Mouse (Mus musculus): ENCODE data around the gene Rab34. TPM values are rescaled to one million over a fixed set of nuclear protein-coding genes. Genes with fewer than 3 reads are reported as not detected.

Rab34 gene
- total RNA-seq, 2 experiments from 2014 or later: 1.3 to 2.4 TPM

- no peak for ATAC-seq (replicated peaks; ENCODE audit: poor library complexity)
Observed at GRCm38 (mm10) chr11:78164604-78164923, 23.7 kb upstream of the Rab34 start.

GRCm38 (mm10) chr11:78164924-78165760 lies 23.1 kb upstream of the Rab34 start, which contains the start of gene Traf4:
Traf4 (minus strand) TSS chr11:78165589.
- ATAC-seq (replicated peaks; ENCODE audit: poor library complexity): peak; percentile 52

GRCm38 (mm10) chr11:78165761-78166109 lies 22.5 kb upstream of the Rab34 start:
- ATAC-seq (replicated peaks; ENCODE audit: poor library complexity): peak; percentile 15; the same call in 1 of the 2 replicates

GRCm38 (mm10) chr11:78166161-78166560 lies 22.1 kb upstream of the Rab34 start:
- ATAC-seq (replicated peaks; ENCODE audit: poor library complexity): no peak

- ATAC-seq (replicated peaks; ENCODE audit: poor library complexity): no peak
Observed at GRCm38 (mm10) chr11:78166640-78167039, 21.6 kb upstream of the Rab34 start.

- no peak for ATAC-seq (replicated peaks; ENCODE audit: poor library complexity)
Observed at GRCm38 (mm10) chr11:78167257-78167959, 20.8 kb upstream of the Rab34 start.

GRCm38 (mm10) chr11:78168541-78169468 lies 19.4 kb upstream of the Rab34 start:
- peak; percentile 47 for ATAC-seq (replicated peaks; ENCODE audit: poor library complexity)

- ATAC-seq (replicated peaks; ENCODE audit: poor library complexity): no peak
Observed at GRCm38 (mm10) chr11:78170306-78170705, 17.9 kb upstream of the Rab34 start.

- no peak for ATAC-seq (replicated peaks; ENCODE audit: poor library complexity)
Observed at GRCm38 (mm10) chr11:78171328-78171727, 16.9 kb upstream of the Rab34 start.

GRCm38 (mm10) chr11:78172034-78172747 lies 16.0 kb upstream of the Rab34 start:
- no peak for ATAC-seq (replicated peaks; ENCODE audit: poor library complexity)

- no peak for ATAC-seq (replicated peaks; ENCODE audit: poor library complexity)
Observed at GRCm38 (mm10) chr11:78172748-78173383, 15.4 kb upstream of the Rab34 start.

- ATAC-seq (replicated peaks; ENCODE audit: poor library complexity): no peak
Observed at GRCm38 (mm10) chr11:78174506-78174905, 13.7 kb upstream of the Rab34 start.

GRCm38 (mm10) chr11:78175771-78176401 lies 12.3 kb upstream of the Rab34 start:
- ATAC-seq (replicated peaks; ENCODE audit: poor library complexity): peak; percentile 1; the same call in 1 of the 2 replicates

GRCm38 (mm10) chr11:78176402-78176862 lies 11.8 kb upstream of the Rab34 start, which contains the start of the genes Nek8 and Tlcd1:
Nek8 (minus strand) TSS chr11:78176675.
Tlcd1 (plus strand) TSS chr11:78176711.
- ATAC-seq (replicated peaks; ENCODE audit: poor library complexity): peak; percentile 51

GRCm38 (mm10) chr11:78176905-78177331 lies 11.3 kb upstream of the Rab34 start:
- no peak for ATAC-seq (replicated peaks; ENCODE audit: poor library complexity)

- peak; percentile 5; the same call in 1 of the 2 replicates for ATAC-seq (replicated peaks; ENCODE audit: poor library complexity)
Observed at GRCm38 (mm10) chr11:78177437-78177836, 10.8 kb upstream of the Rab34 start.

GRCm38 (mm10) chr11:78177903-78178858 lies 10.0 kb upstream of the Rab34 start:
- peak; percentile 59 for ATAC-seq (replicated peaks; ENCODE audit: poor library complexity)

GRCm38 (mm10) chr11:78178859-78179437 lies 9.3 kb upstream of the Rab34 start:
- peak; percentile 9; the same call in 1 of the 2 replicates for ATAC-seq (replicated peaks; ENCODE audit: poor library complexity)
